8 mouse cellular contexts compared by ENCODE assay signal in genomic region chr11:81613869-81614620, GRCm38 (mm10).
A peak's percentile ranks its signal among the peaks of the same experiment; 100 is the strongest.
DNase-seq lines count a peak whose midpoint lies in the region; ATAC-seq and TF ChIP-seq lines count a peak whose summit lies in the region.

No protein-coding gene starts in this region.

- H3K4me3 ChIP-seq in kidney, embryonic 15.5 days (replicated peaks): peak overlapping the region; percentile 37
- H3K4me3 ChIP-seq in embryonic facial prominence, embryonic 13.5 days: 0 out of 2 replicates have a peak overlapping the region, but pooled peaks have one; percentile 31
- H3K4me3 ChIP-seq in hindbrain, postnatal 0 days (ENCODE audit: low read length): 0 out of 2 replicates have a peak overlapping the region, but pooled peaks have one; percentile 24
- H3K4me3 ChIP-seq in midbrain, embryonic 16.5 days (ENCODE audit: low read depth, low read length): no peak overlapping the region
- H3K4me3 ChIP-seq in thymus, adult 2 months (ENCODE audit: control insufficient read depth, insufficient read depth, low read length): no peak overlapping the region

- intact Hi-C loops in gastrocnemius, postnatal 36 days (cut with DNase I): loop anchor here (2.0 kb wide), 1 partner anchor 25 kb away; no protein-coding TSS in a partner anchor
- intact Hi-C loops in left cerebral cortex, postnatal 36 days (cut with DNase I): loop anchor here (1.0 to 10.0 kb wide), 5 partner anchors 26 to 919 kb away; no protein-coding TSS in a partner anchor

- H3K4me2 ChIP-seq in kidney, embryonic 15.5 days: peak overlapping the region; percentile 68
- H3K4me2 ChIP-seq in embryonic facial prominence, embryonic 13.5 days: peak overlapping the region; percentile 60
- peak overlapping the region; percentile 56 for H3K4me2 ChIP-seq in hindbrain, postnatal 0 days (ENCODE audit: low read depth, low read length)
- H3K4me2 ChIP-seq in midbrain, embryonic 16.5 days (ENCODE audit: low read length): peak overlapping the region; percentile 57

- no peak for TF ChIP-seq CTCF in hindbrain, postnatal 0 days (IDR thresholded peaks at IDR 0.05; ENCODE audit: low read depth)
- no peak for TF ChIP-seq CTCF in thymus, adult 2 months (IDR thresholded peaks at IDR 0.05; ENCODE audit: borderline replicate concordance, control insufficient read depth, extremely low read depth, insufficient read depth, low read length, poor library complexity)

- ATAC-seq in kidney, embryonic 15.5 days (replicated peaks; ENCODE audit: low FRiP score): no peak
- ATAC-seq in embryonic facial prominence, embryonic 13.5 days (ENCODE audit: insufficient number of reproducible peaks, insufficient read depth, low FRiP score, low TSS enrichment, low read depth): no peak
- no peak for ATAC-seq in hindbrain, postnatal 0 days
- ATAC-seq in midbrain, embryonic 16.5 days: no peak

- 19% methylated on average over 10 of the region's 10 CpGs for WGBS in kidney, embryonic 15.5 days
- WGBS in embryonic facial prominence, embryonic 13.5 days: 30% methylated on average over 10 of the region's 10 CpGs
- WGBS in hindbrain, postnatal 0 days: 29% methylated on average over 10 of the region's 10 CpGs
- 29% methylated on average over 10 of the region's 10 CpGs for WGBS in midbrain, embryonic 16.5 days
- 37% methylated on average over 10 of the region's 10 CpGs for WGBS in thymus, adult 2 months

- no peak for TF ChIP-seq POLR2A in thymus, adult 2 months (IDR thresholded peaks at IDR 0.05; ENCODE audit: control insufficient read depth, extremely low read depth, insufficient read depth, low read length, poor library complexity)

- peaks cover 24% of the 10 kb centered on the region for H3K27me3 ChIP-seq in kidney, embryonic 15.5 days
- H3K27me3 ChIP-seq in embryonic facial prominence, embryonic 13.5 days: peaks cover 24% of the 10 kb centered on the region
- H3K27me3 ChIP-seq in hindbrain, postnatal 0 days (ENCODE audit: insufficient read depth, low read length): no peaks in the 10 kb centered on the region
- H3K27me3 ChIP-seq in midbrain, embryonic 16.5 days (ENCODE audit: control insufficient read depth, insufficient read depth, low read depth, low read length): 0 out of 2 replicates have a peak, but pooled peaks cover 2% of the 10 kb centered on the region
- no peaks in the 10 kb centered on the region for H3K27me3 ChIP-seq in thymus, adult 2 months (ENCODE audit: control insufficient read depth, insufficient read depth, low read length)

- H3K9me3 ChIP-seq in kidney, embryonic 15.5 days (replicated peaks): no peaks in the 10 kb centered on the region
- H3K9me3 ChIP-seq in embryonic facial prominence, embryonic 13.5 days: no peaks in the 10 kb centered on the region
- no peaks in the 10 kb centered on the region for H3K9me3 ChIP-seq in hindbrain, postnatal 0 days (ENCODE audit: low read length)
- H3K9me3 ChIP-seq in midbrain, embryonic 16.5 days (replicated peaks; ENCODE audit: control insufficient read depth, low read length, poor library complexity, severe bottlenecking): no peaks in the 10 kb centered on the region

- no peaks in the 10 kb centered on the region for H3K36me3 ChIP-seq in kidney, embryonic 15.5 days
- no peaks in the 10 kb centered on the region for H3K36me3 ChIP-seq in embryonic facial prominence, embryonic 13.5 days
- H3K36me3 ChIP-seq in hindbrain, postnatal 0 days (ENCODE audit: insufficient read depth, low read length): no peaks in the 10 kb centered on the region
- H3K36me3 ChIP-seq in midbrain, embryonic 16.5 days (ENCODE audit: control insufficient read depth, insufficient read depth, low read length): no peaks in the 10 kb centered on the region
- H3K36me3 ChIP-seq in thymus, adult 2 months (ENCODE audit: control insufficient read depth, insufficient read depth, low read length): no peaks in the 10 kb centered on the region

- no peak overlapping the region for H3K9ac ChIP-seq in kidney, embryonic 15.5 days
- H3K9ac ChIP-seq in embryonic facial prominence, embryonic 13.5 days: 0 out of 2 replicates have a peak overlapping the region, but pooled peaks have one; percentile 40
- no peak overlapping the region for H3K9ac ChIP-seq in hindbrain, postnatal 0 days (replicated peaks; ENCODE audit: low read length)
- H3K9ac ChIP-seq in midbrain, embryonic 16.5 days (ENCODE audit: low read depth, low read length): peak overlapping the region; percentile 44; the same call in 1 of the 2 replicates

- DNase-seq in kidney, postnatal 10 days: no peak
- no peak for DNase-seq in hindbrain, postnatal 0 days (ENCODE audit: low spot score)
- no peak for DNase-seq in gastrocnemius, postnatal 36 days
- DNase-seq in left cerebral cortex, postnatal 36 days (ENCODE audit: low spot score in 2 of 2): no peak
- DNase-seq in thymus, adult 2 months: no peak

- H3K27ac ChIP-seq in kidney, embryonic 15.5 days: no peak overlapping the region
- no peak overlapping the region for H3K27ac ChIP-seq in embryonic facial prominence, embryonic 13.5 days
- no peak overlapping the region for H3K27ac ChIP-seq in hindbrain, postnatal 0 days
- peak overlapping the region; percentile 47 for H3K27ac ChIP-seq in midbrain, embryonic 16.5 days (ENCODE audit: low read length)
- no peak overlapping the region for H3K27ac ChIP-seq in thymus, adult 2 months (ENCODE audit: control insufficient read depth, insufficient read depth, low read length)

- peaks cover 23% of the 10 kb centered on the region for H3K4me1 ChIP-seq in kidney, embryonic 15.5 days
- H3K4me1 ChIP-seq in embryonic facial prominence, embryonic 13.5 days: peaks cover 17% of the 10 kb centered on the region
- peaks cover 13% of the 10 kb centered on the region; the same call in 1 of the 2 replicates for H3K4me1 ChIP-seq in hindbrain, postnatal 0 days (ENCODE audit: insufficient read depth, low read length)
- H3K4me1 ChIP-seq in midbrain, embryonic 16.5 days (ENCODE audit: control insufficient read depth, insufficient read depth, low read length): peaks cover 26% of the 10 kb centered on the region
- H3K4me1 ChIP-seq in thymus, adult 2 months (replicated peaks; ENCODE audit: control insufficient read depth, insufficient read depth, low read length): no peaks in the 10 kb centered on the region

Comparison
In these comparisons a context has a peak if more than half of its experiments do, and no peak if none do; other contexts are left out.
1. H3K4me3 ChIP-seq: peak in kidney, embryonic 15.5 days (single experiment), embryonic facial prominence, embryonic 13.5 days (single experiment) and hindbrain, postnatal 0 days (single experiment); none in midbrain, embryonic 16.5 days (single experiment) and thymus, adult 2 months (single experiment).
2. H3K9ac ChIP-seq: peak in embryonic facial prominence, embryonic 13.5 days (single experiment) and midbrain, embryonic 16.5 days (single experiment); none in kidney, embryonic 15.5 days (single experiment) and hindbrain, postnatal 0 days (single experiment).
3. Peak in every context shown above with its lines, with median percentiles within 50 percentile points of each other: H3K4me2 ChIP-seq.